Mouse (Mus musculus) ES-CJ7 (cell line): ENCODE results near the gene Lrp2bp.

Source experiments
- DNase-seq: peaks from one replicate; pipeline ENCODE4 v3.0.0; 2011; ENCODE audit warnings: low read depth, low spot score

Lrp2bp gene

DNA sequence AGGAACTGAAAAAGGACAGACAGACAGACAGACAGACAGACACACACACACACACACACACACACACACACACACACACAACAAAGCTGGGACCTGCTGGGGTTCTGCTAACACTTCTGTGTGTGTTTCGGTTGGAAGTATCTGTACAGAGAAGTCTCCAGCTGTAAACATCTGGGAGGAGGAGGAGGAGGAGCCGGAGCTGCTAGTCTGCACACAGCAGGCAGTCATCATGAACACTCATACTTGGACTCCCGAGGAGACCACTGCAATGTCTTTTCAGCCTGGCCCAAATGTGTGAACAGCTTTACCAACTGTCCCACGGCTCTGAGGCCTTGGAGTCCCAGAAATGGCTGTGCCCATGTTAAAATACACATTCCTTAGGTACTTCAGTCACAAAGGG is 25.3 kb downstream of the Lrp2bp start:
- no peak for DNase-seq

DNA sequence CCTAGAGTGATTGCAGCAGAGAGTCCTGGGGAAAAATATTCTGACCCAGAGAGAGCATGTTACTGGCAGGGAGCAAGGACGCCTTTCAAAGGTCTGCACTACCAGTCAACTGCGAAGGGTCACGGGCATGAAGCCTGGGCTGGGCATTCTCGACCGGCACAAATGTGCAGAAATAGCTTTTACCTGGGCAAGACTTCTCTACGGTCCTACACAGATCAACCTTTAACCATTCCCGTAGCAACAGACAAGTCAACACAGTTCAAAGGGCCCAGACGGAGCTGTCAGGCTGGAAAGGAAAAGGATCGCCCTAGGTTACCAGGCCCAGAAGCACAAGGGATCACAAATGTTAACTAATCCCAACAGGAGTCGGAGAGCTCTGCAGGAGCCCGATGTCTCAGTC is 37.1 kb downstream of the Lrp2bp start:
- DNase-seq: no peak

GRCm38 (mm10) chr8:46039666-46040065 is 40.6 kb downstream of the Lrp2bp start:
- no peak for DNase-seq

DNA sequence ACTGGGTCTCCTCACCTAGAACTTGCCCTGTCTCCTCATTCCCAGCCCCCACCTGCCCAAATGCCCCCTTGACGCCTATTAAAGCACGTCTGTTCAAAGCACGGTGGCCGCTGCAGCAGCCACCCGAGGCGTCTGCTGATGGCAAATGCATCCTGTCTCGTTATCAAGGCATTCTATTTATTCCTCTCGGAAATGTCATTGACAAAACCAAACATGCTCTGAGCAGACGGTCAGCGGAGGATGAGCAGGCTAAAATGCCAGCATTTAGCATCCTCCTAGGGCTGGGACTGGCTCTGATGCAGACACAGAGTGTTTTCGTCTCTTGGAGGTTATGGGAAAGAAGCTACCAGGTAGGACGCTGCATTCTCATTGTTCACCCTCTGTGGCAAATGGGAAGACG is 41.2 kb downstream of the Lrp2bp start:
- DNase-seq: no peak

DNA sequence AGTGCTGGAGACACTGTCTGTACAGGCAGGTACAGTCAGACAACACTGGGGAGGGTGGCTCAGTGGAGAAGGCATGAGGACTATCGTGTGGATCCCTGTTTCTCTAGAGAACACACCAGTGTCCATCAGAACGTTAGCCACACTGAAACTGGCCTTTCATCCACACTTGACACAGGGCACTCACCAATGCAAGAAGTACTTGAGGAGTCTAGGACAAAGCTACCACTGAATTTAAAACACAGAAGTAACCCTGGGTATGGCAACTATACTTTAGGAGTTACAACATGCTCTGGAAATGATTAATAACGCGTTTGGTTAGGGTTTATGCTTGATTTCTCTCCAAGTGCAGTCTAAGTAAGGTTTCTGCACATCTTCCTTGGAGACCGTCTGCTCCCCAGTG is 73.7 kb downstream of the Lrp2bp start:
- DNase-seq: no peak

DNA sequence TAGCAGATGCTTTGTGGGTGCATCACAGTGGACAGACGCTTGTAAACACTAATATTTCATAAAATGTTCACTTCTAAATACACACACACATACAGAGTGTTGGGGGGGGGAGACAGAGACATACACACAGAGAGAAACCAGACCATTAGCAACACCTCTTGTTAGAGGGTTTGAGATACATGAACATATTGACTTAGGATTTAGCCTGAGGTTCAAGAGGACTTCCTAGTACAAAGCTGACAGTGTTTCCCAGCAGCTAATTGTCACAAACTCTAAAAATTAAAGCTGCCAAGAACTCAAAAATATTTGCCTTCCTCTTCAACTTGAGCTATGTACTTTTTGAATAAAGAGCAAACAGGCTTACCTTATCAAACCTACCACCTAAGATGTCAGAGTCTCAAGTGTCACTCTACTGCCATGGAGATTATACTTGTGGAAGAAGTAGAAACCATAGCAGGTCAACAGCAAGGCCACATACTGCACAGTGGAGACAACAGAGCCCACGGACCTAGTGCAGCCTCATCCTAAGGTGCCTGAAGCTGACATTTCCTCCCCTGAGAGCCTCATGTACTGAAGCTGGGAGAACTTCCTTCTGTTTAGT is 74.5 kb downstream of the Lrp2bp start:
- DNase-seq: no peak

- no peak for DNase-seq
Measured at GRCm38 (mm10) chr8:46075223-46075622, 76.1 kb downstream of the Lrp2bp start.

DNA sequence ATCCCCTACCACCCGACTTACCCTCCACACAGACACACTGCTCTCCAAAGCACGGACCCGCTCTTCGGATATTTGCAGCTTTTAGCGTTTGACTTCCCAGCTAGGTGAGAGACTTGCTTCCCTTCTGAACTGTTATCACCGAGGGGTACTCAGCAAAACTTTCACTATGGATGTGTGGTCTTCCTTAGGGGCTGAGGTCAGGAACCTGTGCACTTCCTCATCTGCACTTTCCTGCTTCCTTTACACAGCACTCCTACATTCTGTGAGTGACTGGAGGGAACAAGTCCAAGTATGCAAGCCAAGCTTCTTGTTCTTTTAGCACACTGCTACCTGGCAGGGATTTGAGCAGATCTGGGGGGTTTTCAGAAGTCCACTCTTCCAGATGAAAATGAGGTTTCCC is 79.8 kb downstream of the Lrp2bp start:
- DNase-seq: no peak
